Mouse (Mus musculus) heart, adult 9 months (tissue): ENCODE results near the gene Ak2.

Experiments
- DNase-seq, 2 experiments: peaks; one replicate each; pipeline ENCODE4 v3.0.0; 2022; ENCODE audit warnings: low spot score in 2 of 2

Ak2 gene

DNA sequence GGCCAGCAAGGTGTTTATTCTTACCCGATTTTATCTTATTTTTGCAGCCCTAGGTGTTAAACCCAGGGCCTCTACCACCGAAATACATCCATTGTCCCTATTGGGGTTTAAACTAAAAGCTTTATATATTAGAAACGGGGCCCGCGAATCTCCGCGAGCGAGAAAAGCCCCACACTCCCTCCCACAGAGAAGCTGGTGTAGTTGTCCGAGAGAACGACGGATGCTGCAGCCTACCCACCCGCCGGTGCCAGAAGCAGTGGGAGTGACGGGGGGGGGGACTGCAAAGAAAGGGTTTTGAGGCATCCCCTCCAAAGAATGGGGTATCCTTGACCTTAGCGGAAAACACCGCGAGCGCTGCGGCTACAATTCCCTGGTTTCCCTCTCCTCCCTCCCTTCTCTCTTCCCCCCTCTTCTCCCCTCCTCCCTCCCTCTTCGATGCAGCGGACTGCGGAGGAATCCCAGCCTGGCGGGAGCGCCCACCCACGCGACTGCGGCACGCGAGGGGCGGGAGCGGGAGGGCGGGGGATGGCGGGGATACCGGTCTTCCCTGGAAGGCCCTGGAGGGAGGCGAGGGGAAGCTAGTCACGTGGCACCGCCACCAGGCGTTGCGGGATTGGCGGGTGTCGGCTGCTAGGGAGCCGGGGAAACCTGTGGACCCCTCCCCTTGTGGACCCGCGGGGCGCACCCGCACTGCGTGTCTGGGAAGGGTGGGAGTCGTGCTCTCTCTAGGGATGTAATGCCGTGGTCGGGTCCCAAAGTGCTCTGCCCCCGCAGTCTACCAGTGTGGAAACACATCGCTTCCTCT lies 56.9 kb downstream of the Ak2 start:
- DNase-seq, result peak; percentile 54 to 68

- DNase-seq, result no peak
Measured at GRCm38 (mm10) chr4:129049306-129050011, 57.7 kb downstream of the Ak2 start.

GRCm38 (mm10) chr4:129050365-129050764 lies 58.6 kb downstream of the Ak2 start:
- no peak for DNase-seq

DNA sequence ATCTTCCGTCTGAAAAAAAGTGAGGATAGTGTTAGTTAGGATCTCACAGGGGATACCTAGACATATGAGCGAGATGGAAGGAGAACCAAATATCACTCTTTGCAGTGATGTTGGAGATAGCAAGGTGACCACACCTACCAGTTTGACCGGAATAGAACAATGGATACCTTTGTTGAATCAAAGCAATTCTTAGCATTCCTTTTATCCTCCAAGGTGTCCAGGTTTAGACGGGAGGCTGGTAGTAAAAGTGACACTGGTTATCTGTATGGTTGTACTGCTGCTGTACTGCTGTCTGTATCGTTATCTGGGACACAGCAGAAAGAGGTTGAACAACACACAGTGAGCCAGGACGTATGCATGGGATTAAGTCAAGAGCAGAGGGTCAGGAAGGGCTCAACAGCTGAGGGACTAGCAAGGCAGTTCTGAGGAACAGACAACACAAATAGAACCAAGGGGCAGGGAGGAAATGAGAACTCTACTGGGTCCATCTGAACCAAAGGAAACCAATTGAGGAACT lies 59.2 kb downstream of the Ak2 start:
- DNase-seq, result no peak

GRCm38 (mm10) chr4:129051461-129052183 lies 59.9 kb downstream of the Ak2 start:
- no peak for DNase-seq

GRCm38 (mm10) chr4:129054757-129055156 lies 63.0 kb downstream of the Ak2 start:
- DNase-seq, result no peak

- no peak for DNase-seq
Measured at GRCm38 (mm10) chr4:129055562-129055961, 63.8 kb downstream of the Ak2 start.

- peak; percentile 95 to 96 for DNase-seq
Measured at GRCm38 (mm10) chr4:129057533-129058206, 65.9 kb downstream of the Ak2 start.

DNA sequence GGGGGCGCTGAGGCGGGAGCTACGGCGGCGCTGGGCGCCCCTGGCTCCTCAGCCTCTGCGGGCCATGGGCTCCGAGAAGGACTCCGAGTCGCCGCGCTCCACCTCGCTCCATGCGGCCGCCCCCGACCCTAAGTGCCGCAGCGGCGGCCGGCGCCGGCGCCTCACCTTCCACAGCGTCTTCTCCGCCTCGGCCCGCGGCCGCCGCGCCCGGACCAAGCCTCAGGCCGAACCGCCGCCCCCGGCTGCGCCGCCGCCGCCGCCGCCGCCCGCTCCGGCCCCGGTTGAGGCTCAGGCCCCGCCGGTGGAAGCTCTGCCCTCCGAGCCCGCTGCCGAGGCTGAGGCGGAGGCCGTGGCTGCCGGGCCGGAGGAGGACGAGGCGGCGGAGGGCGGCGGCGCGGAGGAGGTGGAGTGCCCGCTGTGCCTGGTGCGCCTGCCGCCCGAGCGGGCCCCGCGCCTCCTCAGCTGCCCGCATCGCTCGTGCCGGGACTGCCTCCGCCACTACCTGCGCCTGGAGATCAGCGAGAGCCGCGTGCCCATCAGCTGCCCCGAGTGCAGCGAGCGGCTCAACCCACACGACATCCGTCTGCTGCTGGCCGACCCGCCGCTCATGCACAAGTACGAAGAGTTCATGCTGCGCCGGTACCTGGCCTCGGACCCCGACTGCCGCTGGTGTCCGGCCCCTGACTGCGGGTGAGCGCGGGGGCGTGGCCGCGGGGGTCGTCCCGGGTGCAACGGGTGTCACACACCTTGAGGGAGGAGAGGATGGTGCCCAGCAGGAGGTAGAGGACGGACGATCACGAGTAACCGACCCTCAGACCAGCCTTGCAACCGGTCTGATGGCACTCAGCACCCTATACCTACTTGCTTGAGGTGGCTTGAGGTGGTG lies 66.7 kb downstream of the Ak2 start, which contains the start of gene Rnf19b:
TSS of gene Rnf19b (plus strand) at position 65 of the 886 bp plus-strand sequence.
- peak; percentile 30 to 34 for DNase-seq

GRCm38 (mm10) chr4:129059125-129059551 lies 67.4 kb downstream of the Ak2 start:
- peak in 1 of 2 experiments; percentile 17 for DNase-seq

- peak in 1 of 2 experiments; percentile 20 for DNase-seq
Measured at GRCm38 (mm10) chr4:129059922-129060321, 68.2 kb downstream of the Ak2 start.
